Mouse (Mus musculus): ENCODE data around the gene Fhl2.

Gene Fhl2

DNA sequence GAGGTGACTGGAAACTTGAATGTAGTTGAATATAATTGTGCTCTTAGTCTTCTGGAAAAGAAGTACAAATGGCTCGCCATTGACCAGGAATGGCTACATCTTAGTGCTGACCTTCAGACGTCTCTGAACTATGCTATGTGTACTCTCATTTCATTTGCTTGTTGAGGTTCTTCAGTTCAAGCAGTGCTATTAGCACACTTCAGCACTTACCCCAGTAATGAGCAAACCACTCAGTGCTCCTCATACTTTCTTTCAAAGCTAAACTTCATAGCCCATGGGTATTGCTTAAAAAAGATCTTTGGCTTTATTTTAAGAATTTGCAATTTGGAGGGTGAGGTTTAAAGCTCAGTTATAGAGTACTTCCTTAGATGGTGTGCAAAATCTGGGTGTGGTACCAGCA is 88.1 kb downstream of the Fhl2 start:
- no peak for DNase-seq (ENCODE audit: low spot score)

GRCm38 (mm10) chr1:43098031-43098984 is 98.5 kb downstream of the Fhl2 start, which contains the start of the genes Tgfbrap1 and AI597479:
TSS of gene Tgfbrap1 (minus strand) at chr1:43098637.
TSS of gene AI597479 (plus strand) at chr1:43098710.
- peak; percentile 93 for DNase-seq (ENCODE audit: low spot score)

DNA sequence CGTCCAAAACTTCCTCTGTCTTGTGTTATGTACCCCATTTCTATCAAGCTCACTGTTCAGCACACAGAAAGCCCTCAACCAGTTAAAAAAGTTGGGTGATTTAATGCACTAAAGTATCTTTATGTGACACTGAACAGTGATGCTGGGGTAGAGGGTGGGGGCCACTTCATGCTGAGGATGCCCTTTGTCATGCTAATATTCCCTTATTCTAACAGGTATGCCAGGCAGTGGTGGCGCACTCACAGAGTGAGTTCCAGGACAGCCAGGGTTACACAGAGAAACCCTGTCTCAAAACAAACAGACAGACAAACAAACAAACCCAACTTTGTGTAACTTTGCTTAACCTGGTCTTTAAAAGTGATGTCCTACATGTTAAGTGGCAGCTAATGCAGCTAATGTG is 102.6 kb downstream of the Fhl2 start:
- no peak for DNase-seq (ENCODE audit: low spot score)

DNA sequence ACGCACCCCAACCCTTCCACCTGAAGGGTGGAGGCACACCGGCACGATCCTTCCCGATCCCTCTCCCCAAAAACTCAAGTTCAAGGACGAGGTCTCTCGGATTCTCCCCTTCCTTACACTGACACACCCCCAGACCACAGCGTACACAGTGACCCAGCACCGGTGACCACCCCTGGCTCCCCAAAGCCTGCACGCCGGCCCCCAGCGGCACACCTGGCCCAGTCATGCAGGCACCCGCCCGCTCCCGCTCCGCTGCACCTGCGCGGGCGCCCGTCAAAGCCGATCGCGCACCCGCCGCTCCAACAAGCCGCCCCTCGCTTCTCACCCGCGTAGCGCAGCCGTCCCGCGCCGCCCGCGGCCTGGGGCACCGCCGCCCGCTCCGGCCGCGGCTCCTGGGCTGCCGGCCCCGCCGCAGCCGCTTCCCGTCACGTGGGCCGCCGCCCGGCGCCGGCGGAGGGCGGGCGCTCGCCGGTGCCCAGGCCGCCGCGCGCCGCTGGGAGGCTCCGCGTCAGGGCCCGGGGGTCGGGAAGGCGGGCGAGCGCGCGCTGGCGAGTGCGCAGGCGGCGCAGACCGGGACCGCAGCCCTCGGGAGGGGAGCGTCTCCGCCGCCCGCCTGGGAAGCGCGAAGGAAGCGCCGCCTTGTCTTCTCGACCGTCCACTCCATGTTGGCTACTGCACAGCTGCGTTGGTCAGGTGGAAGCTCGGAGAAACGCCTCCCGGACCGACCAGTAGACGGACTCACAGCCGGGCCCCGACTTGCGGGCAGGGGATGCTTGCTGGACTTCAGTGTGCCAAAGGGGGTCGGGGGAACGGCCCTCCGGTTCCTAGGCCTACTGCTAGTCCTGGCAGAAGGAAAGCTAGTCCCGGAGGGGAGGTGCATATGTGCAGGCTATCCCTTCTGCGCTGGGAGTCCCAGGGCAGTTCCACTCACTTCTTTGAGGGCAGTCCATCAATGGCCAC is 104.4 kb downstream of the Fhl2 start:
- DNase-seq (ENCODE audit: low spot score): peak; percentile 69

GRCm38 (mm10) chr1:43091306-43092055 is 105.3 kb downstream of the Fhl2 start:
- DNase-seq (ENCODE audit: low spot score): no peak

DNA sequence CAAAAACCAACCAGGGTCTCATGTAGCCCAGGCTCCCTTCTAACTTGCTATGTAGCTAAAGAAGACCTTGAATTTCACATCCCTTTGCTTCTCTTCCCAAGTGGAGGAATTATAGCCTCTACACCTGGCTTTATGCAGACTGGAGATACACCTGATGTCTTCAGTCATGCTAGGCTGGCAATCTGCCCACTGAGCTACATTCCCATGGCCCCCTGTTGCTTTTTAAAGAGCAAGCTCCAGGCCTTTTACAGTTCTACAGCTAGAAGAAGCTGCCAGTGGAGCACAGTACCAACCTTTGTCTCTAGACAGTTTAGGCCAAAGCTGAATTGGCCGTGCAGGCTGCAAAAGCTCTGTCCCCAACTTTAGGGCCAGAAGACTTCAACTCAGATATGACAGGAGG is 106.4 kb downstream of the Fhl2 start:
- DNase-seq (ENCODE audit: low spot score): no peak

- DNase-seq (ENCODE audit: low spot score): no peak
Observed at GRCm38 (mm10) chr1:43082946-43083345, 113.8 kb downstream of the Fhl2 start.

- DNase-seq (ENCODE audit: low spot score): no peak
Observed at GRCm38 (mm10) chr1:43078124-43078523, 118.7 kb downstream of the Fhl2 start.

DNA sequence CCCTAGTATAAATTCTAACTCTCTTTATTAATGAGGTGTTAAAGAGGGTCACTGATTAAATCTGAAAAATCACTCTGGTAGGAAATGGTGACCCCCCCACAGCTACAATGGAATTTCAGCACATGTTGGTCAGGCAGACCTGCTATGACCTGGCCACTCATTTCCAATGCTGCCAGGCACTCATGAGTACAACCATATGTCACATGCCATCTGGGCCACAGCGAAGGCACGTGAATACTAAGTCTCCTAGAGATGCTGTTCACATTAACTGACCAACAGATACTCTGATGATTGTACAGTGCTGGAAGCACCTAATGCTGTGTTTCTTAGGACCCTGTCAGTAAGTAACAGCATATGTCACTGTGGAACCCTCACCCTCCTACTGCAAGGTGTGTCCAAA is 122.0 kb downstream of the Fhl2 start:
- no peak for DNase-seq (ENCODE audit: low spot score)
